Mouse (Mus musculus) C2C12 (cell line): ENCODE measurements around the gene Gtf2h5. TPM values are rescaled to one million over a fixed set of nuclear protein-coding genes. Genes with fewer than 3 reads are reported as not detected.

Source experiments
- H3K27me3 ChIP-seq: one replicate; pipeline ENCODE4 v1.6.1; 2011; ENCODE audit not compliant: control insufficient read depth, insufficient read depth, insufficient read length
- H3K36me3 ChIP-seq: one replicate; pipeline ENCODE4 v1.6.1; 2011; ENCODE audit not compliant: control insufficient read depth, insufficient read depth
- H3K4me3 ChIP-seq: one replicate; pipeline ENCODE4 v1.5.1; 2011; ENCODE audit warnings: mild to moderate bottlenecking, control low read depth; ENCODE audit not compliant: poor library complexity, insufficient read depth, severe bottlenecking
- H3K79me2 ChIP-seq: one replicate; pipeline ENCODE4 v1.6.1; 2011; ENCODE audit not compliant: control insufficient read depth, insufficient read depth
- H3K79me3 ChIP-seq: one replicate; pipeline ENCODE4 v1.6.1; 2011; ENCODE audit warnings: low read depth, control low read depth
- H3ac ChIP-seq: one replicate; pipeline ENCODE3; 2011; ENCODE audit warnings: low read depth; ENCODE audit not compliant: control insufficient read depth, insufficient read length
- CEBPB ChIP-seq: IDR thresholded peaks from one replicate; pipeline ENCODE4 v1.6.1; 2011; ENCODE audit warnings: low read depth, mild to moderate bottlenecking, control low read depth, moderate library complexity
- CTCF ChIP-seq: IDR thresholded peaks from one replicate; pipeline ENCODE4 v1.5.1; 2011; ENCODE audit not compliant: control insufficient read depth, insufficient read depth, insufficient read length
- FOSL1 ChIP-seq: IDR thresholded peaks from one replicate; pipeline ENCODE4 v1.8.0; 2011; ENCODE audit warnings: mild to moderate bottlenecking, low read length; ENCODE audit not compliant: poor library complexity, insufficient read depth, severe bottlenecking
- MAX ChIP-seq: IDR thresholded peaks from one replicate; pipeline ENCODE4 v1.6.1; 2011; ENCODE audit warnings: mild to moderate bottlenecking, control low read depth
- MYOD1 ChIP-seq: IDR thresholded peaks from one replicate; pipeline ENCODE4 v1.6.1; 2011; ENCODE audit warnings: low read depth; ENCODE audit not compliant: control insufficient read depth, insufficient read length
- MYOG ChIP-seq: IDR thresholded peaks from one replicate; pipeline ENCODE4 v1.6.1; 2011; ENCODE audit not compliant: control insufficient read depth, insufficient read length; ENCODE audit errors: extremely low read depth
- USF1 ChIP-seq: IDR thresholded peaks from one replicate; pipeline ENCODE4 v1.6.1; 2011; ENCODE audit warnings: low read depth, mild to moderate bottlenecking, control low read depth, moderate library complexity
- polyA plus RNA-seq: library from polyadenylated mRNA; unstranded; fragments of >200 nt; fragmentation: generic; extraction: Trizol; gene quantifications from one replicate; pipeline ENCODE4 v1.2.1, GENCODE M21; 2012; ENCODE audit warnings: missing spikeins

The Gtf2h5 gene
- polyA plus RNA-seq, 1 experiment = 90.0 TPM

- no peak overlapping the region for H3K4me3 ChIP-seq
- no peaks in the 10 kb centered on the region for H3K79me2 ChIP-seq
- H3ac ChIP-seq = no peak overlapping the region
- H3K79me3 ChIP-seq = no peaks in the 10 kb centered on the region
- TF ChIP-seq FOSL1 (no peak), CTCF (no peak), CEBPB (no peak), MYOD1 (no peak), MAX (no peak), MYOG (no peak), USF1 (no peak)
- H3K36me3 ChIP-seq = no peaks in the 10 kb centered on the region
- H3K27me3 ChIP-seq = no peaks in the 10 kb centered on the region
These were observed 26.8 kb upstream of the Gtf2h5 start for GRCm38 (mm10) chr17:6052801-6053200.

GRCm38 (mm10) chr17:6054934-6055355 is 24.6 kb upstream of the Gtf2h5 start:
- Histone ChIP-seq H3K36me3 (no peaks in the 10 kb centered on the region), H3K27me3 (no peaks in the 10 kb centered on the region), H3K4me3 (no peak overlapping the region), H3K79me2 (no peaks in the 10 kb centered on the region), H3K79me3 (no peaks in the 10 kb centered on the region), H3ac (no peak overlapping the region)
- no peak for TF ChIP-seq MYOD1
- TF ChIP-seq CTCF = no peak
- TF ChIP-seq USF1 = no peak
- no peak for TF ChIP-seq CEBPB
- TF ChIP-seq MYOG = no peak
- no peak for TF ChIP-seq MAX
- TF ChIP-seq FOSL1 = no peak

GRCm38 (mm10) chr17:6062793-6063192 is 16.8 kb upstream of the Gtf2h5 start:
- Histone ChIP-seq H3K79me3 (no peaks in the 10 kb centered on the region), H3K36me3 (peaks cover 15% of the 10 kb centered on the region), H3K79me2 (no peaks in the 10 kb centered on the region), H3ac (no peak overlapping the region), H3K27me3 (no peaks in the 10 kb centered on the region), H3K4me3 (no peak overlapping the region)
- TF ChIP-seq MYOD1 = no peak
- no peak for TF ChIP-seq CEBPB
- no peak for TF ChIP-seq USF1
- TF ChIP-seq FOSL1 = no peak
- TF ChIP-seq MAX = no peak
- no peak for TF ChIP-seq MYOG

GRCm38 (mm10) chr17:6063532-6063931 is 16.1 kb upstream of the Gtf2h5 start:
- peaks cover 15% of the 10 kb centered on the region for H3K36me3 ChIP-seq
- no peaks in the 10 kb centered on the region for H3K27me3 ChIP-seq
- no peaks in the 10 kb centered on the region for H3K79me3 ChIP-seq
- no peak overlapping the region for H3ac ChIP-seq
- TF ChIP-seq CEBPB (no peak), MYOD1 (peak; percentile 85)
- H3K79me2 ChIP-seq = no peaks in the 10 kb centered on the region
- no peak overlapping the region for H3K4me3 ChIP-seq

GRCm38 (mm10) chr17:6066021-6066420 is 13.6 kb upstream of the Gtf2h5 start:
- no peaks in the 10 kb centered on the region for H3K79me2 ChIP-seq
- TF ChIP-seq MYOD1 = no peak
- TF ChIP-seq FOSL1 = no peak
- TF ChIP-seq CEBPB = no peak
- no peak for TF ChIP-seq CTCF
- TF ChIP-seq USF1 = no peak
- TF ChIP-seq MYOG = no peak
- no peak for TF ChIP-seq MAX
- no peak overlapping the region for H3ac ChIP-seq
- no peak overlapping the region for H3K4me3 ChIP-seq
- H3K27me3 ChIP-seq = no peaks in the 10 kb centered on the region
- peaks cover 20% of the 10 kb centered on the region for H3K36me3 ChIP-seq
- H3K79me3 ChIP-seq = no peaks in the 10 kb centered on the region

GRCm38 (mm10) chr17:6067613-6068012 is 12.0 kb upstream of the Gtf2h5 start:
- Histone ChIP-seq H3K79me3 (no peaks in the 10 kb centered on the region), H3K4me3 (no peak overlapping the region), H3K27me3 (no peaks in the 10 kb centered on the region), H3K36me3 (peaks cover 24% of the 10 kb centered on the region), H3ac (no peak overlapping the region), H3K79me2 (no peaks in the 10 kb centered on the region)
- TF ChIP-seq USF1 (no peak), MAX (no peak), MYOD1 (no peak), CTCF (no peak), FOSL1 (no peak), MYOG (no peak), CEBPB (no peak)
